Mouse (Mus musculus): Measurements from ENCODE around the gene Sntb2. TPM values are rescaled to one million over a fixed set of nuclear protein-coding genes. Genes with fewer than 3 reads are reported as not detected.
A peak's percentile ranks its signal among the peaks of the same experiment; 100 is the strongest.
"Not testable (repeated sequence)": the region's sequence is repeated elsewhere in the genome, so short reads cannot be mapped to it uniquely, and the experiment has no call there.

Gene Sntb2
- polyA plus RNA-seq, 1 experiment from 2014 or later = 21.6 TPM

- no peaks in the 10 kb centered on the region for H3K27me3 ChIP-seq (ENCODE audit: control insufficient read depth, insufficient read depth, low read length)
- H3K36me3 ChIP-seq (ENCODE audit: control insufficient read depth, insufficient read depth, low read length) = peaks cover 6% of the 10 kb centered on the region
- H3K9ac ChIP-seq (replicated peaks; ENCODE audit: low read depth, low read length) = no peak overlapping the region
- ATAC-seq (ENCODE audit: insufficient number of reproducible peaks, insufficient read depth, low FRiP score, low read depth) = no peak
- H3K4me1 ChIP-seq (ENCODE audit: control insufficient read depth, insufficient read depth, low read length) = 0 out of 2 replicates have a peak, but pooled peaks cover 2% of the 10 kb centered on the region
- H3K4me3 ChIP-seq (ENCODE audit: low read depth, low read length) = no peak overlapping the region
- no peak overlapping the region for H3K4me2 ChIP-seq (replicated peaks; ENCODE audit: low read depth, low read length)
- H3K27ac ChIP-seq (ENCODE audit: low read length) = no peak overlapping the region
- no peaks in the 10 kb centered on the region for H3K9me3 ChIP-seq (ENCODE audit: control insufficient read depth, low read depth, low read length)
Observed at GRCm38 (mm10) chr8:106985951-106986350, 50.4 kb downstream of the Sntb2 start.

DNA sequence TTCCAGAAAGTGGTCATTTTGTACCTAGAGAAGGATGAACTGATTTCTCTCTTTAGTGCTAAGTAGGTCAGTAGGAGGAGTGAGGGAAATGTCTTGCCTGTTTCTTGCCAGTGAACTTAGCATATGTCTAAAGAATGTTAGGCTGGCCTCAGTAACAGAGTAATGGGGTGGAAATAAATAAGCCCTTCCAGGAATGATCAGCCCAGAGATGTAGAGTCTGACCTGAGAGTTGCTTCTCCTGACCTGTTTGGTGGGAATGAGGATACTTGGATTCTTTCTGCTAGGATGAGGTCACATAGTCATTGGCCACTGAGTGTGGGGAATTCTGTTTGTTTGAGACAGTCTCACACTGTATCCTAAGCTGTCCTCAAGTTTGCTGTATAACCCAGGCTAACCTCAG, 52.0 kb downstream of the Sntb2 start:
- no peak for ATAC-seq (ENCODE audit: insufficient number of reproducible peaks, insufficient read depth, low FRiP score, low read depth)
- Histone ChIP-seq H3K27ac (ENCODE audit: low read length) (no peak overlapping the region), H3K4me1 (ENCODE audit: control insufficient read depth, insufficient read depth, low read length) (0 out of 2 replicates have a peak, but pooled peaks cover 2% of the 10 kb centered on the region), H3K4me3 (ENCODE audit: low read depth, low read length) (no peak overlapping the region), H3K36me3 (ENCODE audit: control insufficient read depth, insufficient read depth, low read length) (peaks cover 5% of the 10 kb centered on the region), H3K4me2 (replicated peaks; ENCODE audit: low read depth, low read length) (no peak overlapping the region), H3K9ac (replicated peaks; ENCODE audit: low read depth, low read length) (no peak overlapping the region), H3K27me3 (ENCODE audit: control insufficient read depth, insufficient read depth, low read length) (no peaks in the 10 kb centered on the region), H3K9me3 (ENCODE audit: control insufficient read depth, low read depth, low read length) (no peaks in the 10 kb centered on the region)

DNA sequence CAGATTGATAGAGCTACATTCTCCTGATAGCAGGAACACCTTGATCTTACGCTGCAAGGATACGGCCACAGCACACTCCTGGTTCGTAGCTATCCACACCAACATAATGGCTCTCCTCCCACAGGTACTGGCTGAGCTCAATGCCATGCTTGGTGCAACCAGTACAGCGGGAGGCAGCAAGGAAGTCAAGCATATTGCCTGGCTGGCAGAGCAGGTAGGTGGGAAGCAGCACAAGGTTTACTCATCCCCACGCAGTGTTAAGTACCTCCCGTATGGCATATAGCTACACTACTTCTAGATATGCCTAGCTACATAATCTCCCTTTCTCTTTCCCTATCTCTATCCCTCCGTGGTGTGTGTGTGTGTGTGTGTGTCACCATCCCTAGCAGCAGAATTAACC, 55.8 kb downstream of the Sntb2 start:
- ATAC-seq (ENCODE audit: insufficient number of reproducible peaks, insufficient read depth, low FRiP score, low read depth) = no peak
- H3K4me1 ChIP-seq (ENCODE audit: control insufficient read depth, insufficient read depth, low read length) = no peaks in the 10 kb centered on the region
- H3K9ac ChIP-seq (replicated peaks; ENCODE audit: low read depth, low read length) = no peak overlapping the region
- WGBS = 94% methylated on average over 7 of the region's 7 CpGs
- H3K36me3 ChIP-seq (ENCODE audit: control insufficient read depth, insufficient read depth, low read length) = peaks cover 3% of the 10 kb centered on the region; the same call in 1 of the 2 replicates
- H3K27me3 ChIP-seq (ENCODE audit: control insufficient read depth, insufficient read depth, low read length) = no peaks in the 10 kb centered on the region
- H3K4me3 ChIP-seq (ENCODE audit: low read depth, low read length) = no peak overlapping the region
- H3K9me3 ChIP-seq (ENCODE audit: control insufficient read depth, low read depth, low read length) = no peaks in the 10 kb centered on the region
- H3K4me2 ChIP-seq (replicated peaks; ENCODE audit: low read depth, low read length) = no peak overlapping the region
- no peak overlapping the region for H3K27ac ChIP-seq (ENCODE audit: low read length)

- not testable (repeated sequence) for H3K4me1 ChIP-seq (ENCODE audit: control insufficient read depth, insufficient read depth, low read length); ATAC-seq (ENCODE audit: insufficient number of reproducible peaks, insufficient read depth, low FRiP score, low read depth); H3K4me2 ChIP-seq (replicated peaks; ENCODE audit: low read depth, low read length); H3K9me3 ChIP-seq (ENCODE audit: control insufficient read depth, low read depth, low read length); H3K9ac ChIP-seq (replicated peaks; ENCODE audit: low read depth, low read length); H3K27me3 ChIP-seq (ENCODE audit: control insufficient read depth, insufficient read depth, low read length); H3K4me3 ChIP-seq (ENCODE audit: low read depth, low read length); H3K27ac ChIP-seq (ENCODE audit: low read length)
- peaks cover 13% of the 10 kb centered on the region for H3K36me3 ChIP-seq (ENCODE audit: control insufficient read depth, insufficient read depth, low read length)
- 87% methylated on average over 4 of the region's 4 CpGs for WGBS
Observed at GRCm38 (mm10) chr8:106996339-106996738, 60.8 kb downstream of the Sntb2 start.

GRCm38 (mm10) chr8:106997416-106997815, 61.9 kb downstream of the Sntb2 start:
- WGBS = 90% methylated on average over 4 of the region's 4 CpGs
- Histone ChIP-seq H3K9me3 (ENCODE audit: control insufficient read depth, low read depth, low read length) (no peaks in the 10 kb centered on the region), H3K4me3 (ENCODE audit: low read depth, low read length) (no peak overlapping the region), H3K36me3 (ENCODE audit: control insufficient read depth, insufficient read depth, low read length) (peaks cover 13% of the 10 kb centered on the region), H3K4me2 (replicated peaks; ENCODE audit: low read depth, low read length) (no peak overlapping the region), H3K27ac (ENCODE audit: low read length) (no peak overlapping the region), H3K9ac (replicated peaks; ENCODE audit: low read depth, low read length) (no peak overlapping the region), H3K27me3 (ENCODE audit: control insufficient read depth, insufficient read depth, low read length) (no peaks in the 10 kb centered on the region), H3K4me1 (ENCODE audit: control insufficient read depth, insufficient read depth, low read length) (no peaks in the 10 kb centered on the region)
- no peak for ATAC-seq (ENCODE audit: insufficient number of reproducible peaks, insufficient read depth, low FRiP score, low read depth)

GRCm38 (mm10) chr8:106999068-106999467, 63.5 kb downstream of the Sntb2 start:
- H3K4me3 ChIP-seq (ENCODE audit: low read depth, low read length) = no peak overlapping the region
- H3K27ac ChIP-seq (ENCODE audit: low read length) = no peak overlapping the region
- no peak for ATAC-seq (ENCODE audit: insufficient number of reproducible peaks, insufficient read depth, low FRiP score, low read depth)
- peaks cover 13% of the 10 kb centered on the region for H3K36me3 ChIP-seq (ENCODE audit: control insufficient read depth, insufficient read depth, low read length)
- no peaks in the 10 kb centered on the region for H3K9me3 ChIP-seq (ENCODE audit: control insufficient read depth, low read depth, low read length)
- H3K4me1 ChIP-seq (ENCODE audit: control insufficient read depth, insufficient read depth, low read length) = no peaks in the 10 kb centered on the region
- WGBS = 68% methylated on average over 1 of the region's 1 CpGs
- H3K4me2 ChIP-seq (replicated peaks; ENCODE audit: low read depth, low read length) = no peak overlapping the region
- H3K27me3 ChIP-seq (ENCODE audit: control insufficient read depth, insufficient read depth, low read length) = no peaks in the 10 kb centered on the region
- H3K9ac ChIP-seq (replicated peaks; ENCODE audit: low read depth, low read length) = no peak overlapping the region

- Histone ChIP-seq H3K4me2 (replicated peaks; ENCODE audit: low read depth, low read length) (no peak overlapping the region), H3K27ac (ENCODE audit: low read length) (no peak overlapping the region; the same call in 1 of the 2 replicates), H3K9ac (replicated peaks; ENCODE audit: low read depth, low read length) (no peak overlapping the region), H3K27me3 (ENCODE audit: control insufficient read depth, insufficient read depth, low read length) (no peaks in the 10 kb centered on the region), H3K36me3 (ENCODE audit: control insufficient read depth, insufficient read depth, low read length) (peaks cover 8% of the 10 kb centered on the region), H3K9me3 (ENCODE audit: control insufficient read depth, low read depth, low read length) (no peaks in the 10 kb centered on the region), H3K4me1 (ENCODE audit: control insufficient read depth, insufficient read depth, low read length) (no peaks in the 10 kb centered on the region), H3K4me3 (ENCODE audit: low read depth, low read length) (no peak overlapping the region)
- peak; percentile 88 for ATAC-seq (ENCODE audit: insufficient number of reproducible peaks, insufficient read depth, low FRiP score, low read depth)
- 23% methylated on average over 5 of the region's 5 CpGs for WGBS
Observed at GRCm38 (mm10) chr8:107002532-107002931, 67.0 kb downstream of the Sntb2 start.

GRCm38 (mm10) chr8:107007795-107008194, 72.2 kb downstream of the Sntb2 start:
- no peak overlapping the region for H3K27ac ChIP-seq (ENCODE audit: low read length)
- peaks cover 11% of the 10 kb centered on the region for H3K36me3 ChIP-seq (ENCODE audit: control insufficient read depth, insufficient read depth, low read length)
- H3K4me3 ChIP-seq (ENCODE audit: low read depth, low read length) = no peak overlapping the region
- no peaks in the 10 kb centered on the region for H3K27me3 ChIP-seq (ENCODE audit: control insufficient read depth, insufficient read depth, low read length)
- H3K4me2 ChIP-seq (replicated peaks; ENCODE audit: low read depth, low read length) = no peak overlapping the region
- 77% methylated on average over 3 of the region's 3 CpGs for WGBS
- no peak overlapping the region for H3K9ac ChIP-seq (replicated peaks; ENCODE audit: low read depth, low read length)
- H3K9me3 ChIP-seq (ENCODE audit: control insufficient read depth, low read depth, low read length) = no peaks in the 10 kb centered on the region
- H3K4me1 ChIP-seq (ENCODE audit: control insufficient read depth, insufficient read depth, low read length) = no peaks in the 10 kb centered on the region
- ATAC-seq (ENCODE audit: insufficient number of reproducible peaks, insufficient read depth, low FRiP score, low read depth) = no peak

DNA sequence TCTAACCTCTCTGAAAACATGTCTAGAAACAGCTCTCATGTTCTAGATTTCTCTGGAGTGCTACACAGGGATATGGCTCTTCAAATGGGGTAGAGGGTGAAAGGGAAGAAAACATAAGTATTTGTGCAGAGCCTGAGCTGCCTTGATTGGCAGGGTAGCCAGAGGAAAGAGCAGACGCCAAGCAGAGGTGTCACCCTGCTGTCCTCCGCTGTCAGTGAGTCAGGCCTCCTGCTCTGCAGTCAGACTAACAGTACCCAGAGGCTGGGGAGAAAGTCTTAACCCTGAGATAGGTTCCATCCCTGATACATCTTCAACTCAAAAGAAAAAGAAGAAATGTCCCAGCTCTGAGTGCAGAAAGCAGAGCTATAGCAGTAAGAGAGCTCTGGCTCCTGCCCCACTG, 77.1 kb downstream of the Sntb2 start:
- no peak overlapping the region for H3K4me3 ChIP-seq (ENCODE audit: low read depth, low read length)
- no peak overlapping the region for H3K9ac ChIP-seq (replicated peaks; ENCODE audit: low read depth, low read length)
- peaks cover 6% of the 10 kb centered on the region for H3K36me3 ChIP-seq (ENCODE audit: control insufficient read depth, insufficient read depth, low read length)
- WGBS = 77% methylated on average over 2 of the region's 2 CpGs
- H3K9me3 ChIP-seq (ENCODE audit: control insufficient read depth, low read depth, low read length) = no peaks in the 10 kb centered on the region
- no peak for ATAC-seq (ENCODE audit: insufficient number of reproducible peaks, insufficient read depth, low FRiP score, low read depth)
- H3K27ac ChIP-seq (ENCODE audit: low read length) = no peak overlapping the region
- H3K27me3 ChIP-seq (ENCODE audit: control insufficient read depth, insufficient read depth, low read length) = no peaks in the 10 kb centered on the region
- no peak overlapping the region for H3K4me2 ChIP-seq (replicated peaks; ENCODE audit: low read depth, low read length)
- no peaks in the 10 kb centered on the region for H3K4me1 ChIP-seq (ENCODE audit: control insufficient read depth, insufficient read depth, low read length)

Measured in stomach, embryonic 14.5 days (tissue).